Mouse (Mus musculus) layer of hippocampus, adult 9-11 months (tissue): Measurements from ENCODE around the gene Pde2a.

Experiments
- DNase-seq: peaks from one replicate; pipeline ENCODE4 v3.0.0; 2022

Pde2a gene

DNA sequence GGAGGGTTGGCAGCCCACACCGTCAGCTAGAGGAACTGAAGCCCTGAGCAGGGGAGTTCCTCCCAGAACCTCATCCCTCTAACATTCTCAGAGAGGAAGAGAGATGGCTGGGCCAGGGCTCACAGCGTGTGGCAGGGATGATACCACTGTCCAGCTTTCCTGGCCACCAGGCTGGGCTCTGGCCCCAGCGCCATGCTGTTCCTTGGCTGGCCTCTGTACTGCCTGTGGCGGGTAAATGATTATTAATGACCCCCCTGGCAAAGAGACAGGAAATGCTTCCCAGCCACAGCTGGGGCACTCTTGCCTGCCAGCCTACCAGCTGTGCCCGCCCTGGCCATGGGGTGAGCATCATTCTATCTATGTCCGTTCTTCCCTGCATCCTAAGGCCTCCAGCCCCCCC lies 33.6 kb downstream of the Pde2a start:
- no peak for DNase-seq

DNA sequence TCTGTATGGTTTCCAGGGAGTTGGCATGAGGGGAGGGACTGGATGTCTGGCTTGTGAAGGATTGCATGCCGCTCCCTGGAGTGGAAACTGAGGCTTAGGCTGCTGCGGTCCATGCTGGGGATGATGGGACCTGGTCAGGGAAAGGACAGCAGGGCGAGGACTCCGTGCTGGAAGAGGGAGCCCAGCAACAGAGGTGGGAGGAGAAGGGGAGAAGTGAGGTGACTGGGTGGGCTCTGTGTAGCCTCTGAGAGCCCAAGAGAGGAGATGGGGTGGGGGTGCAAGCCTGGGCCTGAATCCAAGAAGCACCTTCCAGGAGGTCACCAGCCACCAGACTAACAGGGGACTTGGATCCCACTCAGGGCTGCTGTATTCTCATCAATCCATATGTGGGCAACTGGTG lies 34.8 kb downstream of the Pde2a start:
- DNase-seq, result no peak

DNA sequence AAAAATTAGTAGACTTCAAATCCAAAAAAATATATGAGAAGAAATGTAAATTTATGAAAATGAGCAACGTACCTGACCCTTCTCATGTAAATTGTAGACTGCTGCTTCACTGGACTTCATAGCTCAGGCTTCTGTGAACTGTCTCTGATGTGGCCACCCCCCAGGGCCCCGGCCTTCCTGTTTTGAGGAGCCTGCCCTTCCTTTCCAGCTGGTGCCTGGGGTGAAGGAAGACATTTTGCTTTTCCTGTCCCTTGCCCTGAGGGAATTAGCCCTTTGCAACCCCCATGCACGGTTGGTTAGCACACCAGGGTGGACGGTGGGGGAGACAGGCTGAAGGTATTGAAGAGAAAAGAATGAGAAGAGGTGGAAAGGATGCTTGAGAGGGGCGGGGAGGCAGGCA lies 35.3 kb downstream of the Pde2a start:
- DNase-seq, result no peak

DNA sequence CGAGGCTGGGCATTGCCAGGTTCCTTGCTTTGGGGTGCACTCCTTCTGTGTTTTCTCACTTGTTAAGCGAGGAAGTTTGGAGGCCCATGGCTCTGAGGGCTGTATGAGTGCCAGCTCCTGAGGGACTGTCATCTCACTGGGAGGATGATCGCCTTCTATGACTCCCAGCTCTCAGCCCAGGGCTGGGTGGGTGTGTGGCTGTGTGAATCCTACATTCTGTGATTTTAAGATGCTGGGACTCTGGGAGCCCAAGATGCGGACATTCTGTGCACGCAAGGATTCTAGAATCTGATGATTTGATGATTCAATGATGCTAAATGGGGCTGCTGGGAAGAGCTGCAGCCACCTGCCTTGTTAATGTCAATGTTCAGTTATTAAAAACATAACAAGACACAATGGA lies 35.8 kb downstream of the Pde2a start:
- peak; percentile 63 for DNase-seq

DNA sequence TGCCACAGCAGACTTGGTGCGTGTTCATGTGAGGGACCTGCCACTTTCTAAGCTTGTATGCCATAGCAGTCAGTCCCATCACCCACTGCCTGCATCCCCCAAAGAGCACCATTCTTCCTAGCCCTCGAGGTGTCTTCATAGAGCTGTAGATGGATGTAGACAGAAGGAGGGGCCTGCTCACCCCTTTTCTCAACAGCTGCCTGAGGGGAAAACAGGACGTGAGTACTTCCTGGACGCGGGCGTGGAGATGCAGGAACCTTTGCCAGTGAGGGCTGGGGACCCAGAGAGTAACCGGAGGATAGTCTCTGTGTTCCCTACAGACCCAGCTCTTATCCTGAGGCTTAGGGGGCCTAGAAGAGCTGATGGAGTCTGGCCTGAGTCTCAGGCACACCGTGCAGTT lies 36.3 kb downstream of the Pde2a start:
- DNase-seq, result no peak

DNA sequence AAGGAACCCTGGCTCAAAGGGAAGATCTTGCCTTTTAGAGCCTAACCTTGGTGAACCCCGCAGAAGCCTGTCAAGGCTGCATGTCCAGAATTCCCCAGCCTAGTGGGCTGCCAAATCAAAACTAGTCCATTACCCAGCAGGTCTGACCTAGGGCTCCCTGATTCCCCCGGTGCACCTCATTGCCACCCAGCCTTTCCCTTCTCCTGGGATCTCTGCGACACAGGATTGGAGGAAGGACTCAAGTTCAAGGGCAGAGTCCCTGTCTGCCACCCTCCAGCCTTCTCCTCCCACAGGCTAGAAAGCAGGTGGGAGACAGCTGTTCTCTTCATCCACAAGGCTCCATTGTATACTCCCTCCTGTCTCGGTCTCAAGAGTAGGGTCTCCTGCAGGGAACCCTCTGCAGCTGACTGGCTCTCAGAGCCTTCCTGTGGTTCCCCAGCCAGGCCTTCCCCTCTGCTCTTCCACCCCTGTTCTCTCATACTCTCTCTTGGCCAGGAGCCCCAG lies 36.8 kb downstream of the Pde2a start:
- no peak for DNase-seq

DNA sequence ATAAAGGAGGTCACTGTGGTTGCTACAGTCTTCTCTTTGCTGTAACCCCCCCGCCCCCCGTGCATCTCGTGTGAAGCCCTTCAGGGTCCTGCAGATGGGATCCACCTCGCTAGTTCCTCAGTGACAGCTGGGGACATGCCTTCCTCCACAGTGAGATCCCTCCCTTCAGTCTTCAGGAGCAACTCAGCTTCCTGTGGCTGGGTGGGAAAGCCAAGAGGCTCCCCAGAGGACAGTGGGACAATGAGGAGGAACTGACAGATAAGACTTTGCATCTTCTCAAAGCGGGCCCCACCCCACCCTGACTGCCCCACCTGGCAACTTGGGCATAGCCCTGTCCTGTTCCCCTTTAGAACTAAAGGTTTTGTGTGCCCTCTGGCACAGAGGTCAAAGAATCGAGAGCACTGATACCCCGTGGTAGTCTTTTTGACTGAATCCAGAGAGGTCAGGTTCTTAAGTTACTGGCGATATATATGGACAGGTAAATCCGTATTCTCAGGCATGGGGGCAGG lies 37.9 kb downstream of the Pde2a start:
- no peak for DNase-seq

DNA sequence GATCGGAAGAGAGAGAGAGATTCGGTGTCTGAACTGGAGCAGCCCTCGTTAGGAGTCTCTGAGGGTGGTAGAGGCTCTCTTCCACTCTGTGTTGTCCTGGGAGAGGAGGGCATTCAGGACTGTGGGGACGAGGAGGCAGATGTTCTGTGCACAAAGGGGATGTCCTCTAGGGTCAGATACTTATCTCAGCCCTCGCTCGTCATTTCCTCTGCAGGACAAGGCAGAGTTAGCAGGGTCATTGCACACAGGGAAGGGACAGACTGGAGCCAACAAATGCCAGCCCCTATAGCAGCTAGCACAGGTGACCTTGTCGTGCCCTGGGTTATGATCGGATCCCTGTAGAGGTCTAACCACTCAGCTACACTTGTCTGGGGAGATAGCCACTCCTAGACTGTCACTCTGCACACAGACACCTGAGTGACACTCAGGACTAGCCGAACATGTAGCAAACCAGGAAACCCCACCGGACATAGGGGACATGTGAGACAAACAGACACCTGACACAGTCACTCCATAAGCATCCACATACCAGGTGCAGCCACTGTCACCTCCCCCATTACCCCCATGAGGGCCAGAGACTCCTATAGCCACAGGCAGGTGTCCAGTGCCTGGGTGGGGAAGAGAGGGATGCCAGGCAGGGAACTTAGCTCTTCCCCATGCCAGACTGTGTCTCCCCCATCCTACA lies 38.6 kb downstream of the Pde2a start:
- DNase-seq, result no peak

DNA sequence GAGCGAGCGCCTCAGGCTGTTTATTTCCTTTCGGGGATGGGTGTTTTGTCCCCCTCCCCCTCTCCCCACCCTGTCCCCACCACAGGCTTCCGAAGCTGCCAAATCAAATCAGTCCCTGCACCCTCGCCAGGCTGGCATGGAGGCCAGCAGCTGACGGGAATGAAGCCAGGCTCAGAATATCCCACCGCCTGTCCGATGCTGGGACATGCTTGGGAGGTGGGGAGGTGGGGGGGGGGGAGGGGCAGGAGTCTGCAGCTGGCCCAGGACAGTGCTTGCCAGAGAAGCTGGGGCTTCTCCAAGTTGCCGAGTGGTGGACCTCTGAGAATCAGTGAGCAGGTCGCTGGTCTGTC lies 39.1 kb downstream of the Pde2a start:
- peak; percentile 79 for DNase-seq

DNA sequence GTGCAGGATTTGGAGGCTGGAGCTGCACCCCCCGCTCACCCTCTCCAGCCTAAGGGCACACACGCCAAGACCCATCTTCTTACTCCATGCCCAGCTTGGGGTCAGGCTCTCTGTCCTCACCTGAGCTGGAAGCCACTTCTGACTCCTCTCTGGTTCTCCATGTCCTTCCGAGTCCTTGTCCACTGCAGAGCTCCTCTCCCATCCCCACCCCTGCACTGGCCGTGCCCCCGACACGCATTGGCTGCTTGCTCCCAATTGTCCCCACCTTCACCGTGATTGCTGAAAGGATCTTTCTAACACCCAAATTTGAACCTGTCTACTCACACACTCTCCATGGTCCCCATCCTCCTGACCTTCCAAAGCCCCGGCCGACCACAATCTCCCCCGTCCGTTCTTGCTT lies 40.1 kb downstream of the Pde2a start:
- no peak for DNase-seq

DNA sequence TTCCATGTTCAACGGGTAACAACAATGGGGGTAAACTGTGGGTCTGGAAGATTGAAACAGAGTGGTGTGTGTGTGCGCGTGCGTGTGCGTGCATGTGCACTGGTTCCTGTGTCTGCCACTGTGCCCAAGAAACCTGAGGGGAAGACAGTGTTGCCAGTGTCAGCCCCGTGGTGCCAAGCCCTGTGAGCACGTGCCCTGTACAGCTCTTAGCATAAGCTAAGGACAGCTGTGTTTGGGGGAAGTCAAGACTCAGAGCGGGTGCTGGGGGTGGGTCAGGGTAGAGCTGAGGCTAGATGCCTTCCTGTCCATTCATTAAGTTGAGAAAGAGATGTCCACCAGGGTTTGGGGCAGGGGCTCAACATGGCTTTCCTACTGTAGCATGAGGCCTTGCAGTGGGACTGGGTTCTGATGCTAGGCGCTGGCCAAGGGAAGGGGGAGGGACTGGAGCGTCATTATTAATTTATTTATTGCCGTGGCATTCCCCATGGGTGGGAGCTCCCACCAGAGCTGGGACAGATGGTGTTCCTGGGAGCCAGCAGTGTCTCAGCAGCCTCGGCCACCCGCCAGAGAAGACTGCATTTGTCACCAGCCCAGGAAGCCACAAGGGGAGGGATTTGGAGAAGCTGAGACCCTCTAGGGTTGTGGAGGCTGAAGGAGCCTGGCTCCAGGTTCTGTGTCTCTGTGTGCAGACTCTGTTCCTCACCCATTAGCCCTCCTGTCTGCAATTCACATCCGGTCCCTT lies 41.0 kb downstream of the Pde2a start:
- DNase-seq, result peak; percentile 88

DNA sequence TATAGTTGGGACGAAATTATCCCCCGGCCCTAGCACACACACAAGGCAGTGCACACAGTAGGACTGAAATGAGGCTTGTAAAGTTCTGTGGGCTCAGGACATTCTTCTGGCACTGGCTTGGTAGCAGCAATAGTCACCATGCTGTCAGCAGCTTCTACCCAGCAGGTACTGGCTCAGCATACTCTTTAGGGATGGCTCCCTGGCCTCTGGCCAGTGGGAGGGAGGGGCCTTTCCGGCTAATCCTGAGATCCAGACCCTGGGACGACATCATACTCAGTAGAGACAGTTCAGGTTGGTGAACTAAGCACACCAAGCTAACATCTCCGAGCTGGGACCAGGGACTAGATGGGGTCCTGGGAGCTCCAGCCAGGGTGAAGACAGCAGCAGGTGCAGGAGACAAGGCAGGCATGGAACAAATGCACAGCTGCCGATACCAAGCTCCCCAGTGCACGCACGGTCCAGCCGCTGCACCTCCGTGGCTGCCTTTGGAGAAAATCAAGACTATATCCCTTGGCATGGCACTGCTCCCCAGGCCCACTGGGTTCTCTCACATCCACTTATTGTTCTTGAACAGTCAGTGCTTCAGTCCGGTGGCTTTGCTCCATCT lies 42.3 kb downstream of the Pde2a start:
- DNase-seq, result no peak

DNA sequence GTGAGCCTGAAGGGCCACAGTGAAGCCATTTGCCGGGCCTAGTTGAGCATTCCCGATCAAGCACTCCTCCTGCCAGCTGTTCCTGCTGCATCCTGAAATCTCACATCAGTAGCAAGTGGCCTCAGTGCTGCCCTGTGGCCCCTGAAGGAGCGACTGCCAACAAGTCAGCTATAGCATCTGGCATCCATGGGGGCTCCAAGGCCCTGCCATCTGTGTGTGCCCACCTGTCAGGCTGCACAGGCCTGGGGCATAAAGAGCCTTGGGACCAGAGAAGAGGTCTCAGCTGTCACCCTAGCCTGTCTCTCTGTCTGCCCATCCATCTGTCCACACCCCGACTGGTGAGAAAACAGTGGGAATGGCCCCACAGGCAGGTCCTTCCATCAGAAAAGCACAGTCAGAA lies 43.4 kb downstream of the Pde2a start:
- DNase-seq, result no peak

DNA sequence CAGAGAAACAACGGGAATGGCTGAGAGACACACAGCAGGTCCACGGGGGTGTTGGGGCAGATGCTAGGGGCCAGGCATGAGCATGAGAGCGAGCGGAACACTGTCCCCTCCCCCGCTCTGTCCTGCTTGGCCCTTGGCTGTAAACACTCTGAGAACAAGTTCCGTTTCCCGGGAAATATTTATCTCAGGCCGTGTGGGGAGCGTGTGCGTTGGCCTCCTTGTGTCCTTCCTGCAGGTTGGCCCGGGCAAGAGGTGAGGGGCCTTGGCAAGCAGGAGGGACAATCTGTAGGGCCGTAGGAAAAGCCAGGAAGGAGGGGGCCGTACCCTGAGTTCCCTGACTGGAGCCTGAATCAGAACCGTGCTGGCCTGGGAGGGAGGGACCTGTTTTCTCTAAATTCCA lies 43.9 kb downstream of the Pde2a start:
- DNase-seq, result no peak

DNA sequence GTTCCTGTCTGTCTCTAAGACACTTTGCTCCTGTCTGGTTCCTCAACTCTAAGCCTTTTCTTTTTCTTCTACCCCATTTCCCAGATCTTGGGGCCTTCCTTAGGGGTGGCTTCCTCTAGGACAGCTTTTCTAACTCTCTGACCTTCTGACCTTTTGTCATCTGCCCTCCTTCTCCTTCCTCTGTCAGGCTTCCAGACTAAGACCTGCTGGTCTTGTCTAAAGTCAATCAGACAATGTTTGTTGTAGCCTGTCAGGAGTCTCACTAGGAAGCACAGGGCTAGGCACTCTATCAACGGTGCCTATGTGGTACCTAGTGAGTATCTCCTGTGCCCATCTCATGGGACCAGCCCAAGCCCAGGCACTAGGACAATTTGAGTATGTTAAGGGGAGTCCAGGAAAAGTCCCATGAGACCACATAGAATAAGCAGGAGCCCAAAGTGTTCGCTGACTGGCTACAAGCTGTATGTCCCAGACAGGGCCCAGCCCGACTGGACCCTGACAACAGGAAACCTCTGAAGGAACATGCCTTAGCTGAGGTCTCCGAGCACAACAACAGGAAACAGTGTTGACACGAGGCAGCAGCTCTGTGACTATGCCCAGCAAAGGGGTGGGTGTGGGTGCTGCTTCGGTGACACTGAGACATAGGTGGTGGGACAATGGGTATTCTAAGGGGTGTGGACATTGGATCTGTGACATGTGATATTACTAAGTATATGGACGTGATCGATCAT lies 44.5 kb downstream of the Pde2a start:
- DNase-seq, result no peak

DNA sequence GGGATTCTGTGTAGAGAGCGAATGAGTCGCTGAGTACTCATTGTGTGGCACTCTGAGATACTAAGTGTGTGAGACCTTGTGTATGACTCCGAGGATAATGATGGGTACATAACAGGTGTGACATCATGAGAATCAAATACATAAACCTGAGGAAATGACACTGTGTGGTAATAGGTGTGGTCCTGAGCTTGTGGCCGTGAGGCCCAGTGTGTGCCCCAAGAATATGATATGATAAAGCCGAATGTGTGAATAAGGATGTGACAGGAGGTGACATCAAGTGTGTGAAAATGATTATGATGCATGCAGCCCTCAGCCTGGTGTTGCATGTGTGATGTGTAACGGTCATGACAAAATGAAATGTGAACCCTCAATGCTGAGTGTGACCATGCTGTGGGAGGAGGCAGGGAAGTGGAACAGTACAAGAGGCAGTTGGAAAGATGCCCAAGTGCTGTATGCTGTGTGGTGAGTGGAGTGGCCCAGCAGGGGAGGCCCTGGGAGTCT lies 45.1 kb downstream of the Pde2a start:
- DNase-seq, result no peak

DNA sequence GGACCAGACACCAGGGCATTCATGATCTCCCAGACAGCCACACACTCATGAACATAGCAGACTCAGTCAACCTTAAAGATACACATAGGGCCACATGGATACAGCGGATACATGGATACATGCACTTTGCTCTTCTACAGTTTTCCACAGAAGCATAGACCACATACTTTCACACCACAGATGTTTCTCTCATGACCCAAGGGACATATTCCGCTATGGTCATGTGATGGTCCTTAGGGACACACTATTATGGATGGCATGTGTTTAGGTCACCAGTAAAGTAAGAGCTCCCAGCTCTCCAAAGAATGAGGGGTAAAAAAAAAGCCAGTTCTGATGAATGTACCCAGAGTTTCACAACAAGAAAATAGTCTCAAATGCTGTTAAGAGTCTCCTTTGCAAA lies 49.9 kb downstream of the Pde2a start:
- no peak for DNase-seq

DNA sequence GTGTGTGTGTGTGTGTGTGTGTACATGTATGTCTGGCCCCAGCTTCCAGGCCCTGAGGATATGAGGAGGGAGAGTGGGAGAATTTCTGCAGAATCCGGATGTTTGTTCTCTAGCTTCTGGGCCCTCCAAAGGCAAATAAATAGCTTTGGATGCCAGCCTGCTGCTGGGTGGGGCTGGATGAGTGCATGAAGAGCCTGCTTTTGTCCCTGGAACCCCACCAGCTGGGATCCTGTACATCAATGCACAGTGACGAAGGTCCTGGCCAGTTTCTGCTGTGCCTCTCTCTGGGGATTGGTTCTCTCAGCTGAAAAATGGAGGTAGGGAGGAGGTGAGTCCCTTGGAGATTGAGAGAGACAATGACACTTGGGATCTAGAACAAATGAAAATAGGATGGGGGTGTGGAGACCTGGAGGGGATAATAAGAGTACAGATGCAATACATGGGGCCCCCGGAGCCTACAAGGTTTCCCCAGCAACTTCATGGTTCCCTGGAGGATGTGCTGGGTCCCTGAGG lies 50.5 kb downstream of the Pde2a start:
- DNase-seq, result no peak

DNA sequence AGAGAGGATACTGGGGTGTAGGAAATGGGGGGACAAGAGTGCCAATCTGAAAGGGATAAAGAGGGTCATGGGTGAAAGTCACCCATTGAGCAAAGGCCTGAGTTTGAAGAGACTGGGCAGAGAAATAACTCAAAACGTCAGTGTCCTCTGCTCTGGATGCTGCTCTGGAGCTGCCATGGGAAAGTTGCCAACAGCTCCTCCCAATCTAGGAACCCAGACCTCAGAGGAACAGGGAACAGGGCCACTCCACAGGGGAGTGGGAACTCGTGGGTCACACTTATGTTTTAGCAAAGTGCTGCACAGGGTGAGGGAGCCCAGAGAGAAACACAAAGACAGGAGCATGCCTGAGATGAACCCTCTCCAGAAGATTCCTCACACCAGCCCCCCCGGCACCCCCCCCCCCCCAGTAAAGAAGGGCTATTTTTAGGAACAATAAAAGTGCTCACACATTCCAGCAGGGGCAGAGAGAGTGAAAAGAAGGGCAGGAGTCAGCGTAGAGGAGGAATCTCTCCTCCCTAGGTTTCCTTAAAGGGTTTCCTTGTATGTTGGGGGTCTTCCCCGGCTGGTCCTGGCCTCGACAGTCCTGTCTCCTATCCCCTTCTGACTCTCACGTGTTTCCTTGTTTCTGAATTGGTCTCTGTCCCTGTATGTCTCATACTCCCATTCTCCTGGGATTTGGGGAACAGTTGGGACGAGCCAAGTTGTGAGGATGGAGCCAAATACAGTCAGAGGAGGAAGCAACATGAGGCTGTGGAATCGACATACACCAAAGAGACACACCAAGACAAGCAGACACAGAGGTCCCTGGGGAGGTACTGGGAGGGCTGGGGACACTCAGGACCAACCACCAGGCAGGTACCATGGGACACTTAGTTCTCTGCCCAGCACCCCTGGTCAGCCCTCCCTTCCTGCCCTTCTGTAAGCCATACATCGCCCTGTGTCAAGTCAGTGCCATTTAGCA lies 51.4 kb downstream of the Pde2a start:
- DNase-seq, result no peak

DNA sequence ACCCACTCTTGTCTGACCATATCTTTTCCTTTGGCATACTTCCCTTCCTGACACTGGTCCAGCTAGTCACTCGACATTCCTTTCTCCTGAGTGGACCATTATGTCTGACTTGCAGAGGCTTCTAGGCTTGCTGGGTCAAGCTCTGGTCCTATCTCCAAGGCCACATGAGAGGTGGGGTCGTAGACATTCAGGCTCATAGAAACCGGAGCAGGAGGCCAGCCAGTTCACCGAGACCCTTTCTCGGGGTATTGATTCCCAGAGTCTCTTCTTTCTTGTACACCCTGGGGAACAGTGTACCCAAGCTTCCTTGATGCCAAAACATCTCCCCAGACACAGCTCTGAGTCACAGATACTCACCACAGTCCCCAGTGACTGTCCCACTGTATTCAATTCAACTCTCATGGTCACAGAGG lies 52.9 kb downstream of the Pde2a start:
- no peak for DNase-seq

DNA sequence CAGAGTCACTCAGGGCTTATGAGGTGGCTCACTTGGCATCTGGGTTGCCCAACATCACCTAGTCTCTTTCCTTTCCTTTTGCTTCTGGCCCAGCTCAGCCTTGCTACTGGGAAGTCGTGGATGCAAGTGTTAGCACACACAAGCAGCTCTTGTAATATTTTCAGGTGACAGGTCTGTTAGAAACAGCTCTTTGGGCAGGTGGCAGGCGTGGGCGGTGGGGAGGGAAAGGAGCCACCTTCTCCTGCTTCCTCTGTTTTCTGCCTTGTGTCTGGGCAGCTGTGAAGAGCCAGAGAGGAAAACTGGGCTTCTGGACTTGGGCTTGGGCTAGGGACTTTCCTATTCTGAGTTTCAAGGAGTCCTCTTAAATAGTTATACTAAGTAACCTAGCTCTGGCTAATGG lies 54.5 kb downstream of the Pde2a start:
- peak; percentile 60 for DNase-seq

DNA sequence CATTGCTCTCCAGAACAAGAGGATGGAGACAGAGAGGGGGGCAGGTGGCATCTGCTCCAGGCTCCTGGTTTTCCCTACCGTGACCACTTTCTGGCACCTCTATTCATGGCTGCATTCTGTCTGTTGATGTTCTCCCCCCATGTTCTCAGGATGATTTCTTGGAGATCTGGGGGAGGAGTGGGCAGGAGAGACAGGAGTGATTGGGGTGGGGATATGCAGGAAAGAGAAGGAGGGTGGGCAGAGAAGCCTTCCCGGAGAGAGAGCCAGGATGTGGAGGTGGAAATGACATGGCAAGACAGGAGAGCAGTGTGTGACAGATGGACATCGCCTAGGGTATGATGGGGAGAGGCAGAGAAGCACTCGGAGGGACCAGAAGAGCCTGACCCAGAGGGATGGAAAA lies 55.0 kb downstream of the Pde2a start:
- DNase-seq, result no peak
